Mouse (Mus musculus): ENCODE results near the gene Gm11639.

DNA sequence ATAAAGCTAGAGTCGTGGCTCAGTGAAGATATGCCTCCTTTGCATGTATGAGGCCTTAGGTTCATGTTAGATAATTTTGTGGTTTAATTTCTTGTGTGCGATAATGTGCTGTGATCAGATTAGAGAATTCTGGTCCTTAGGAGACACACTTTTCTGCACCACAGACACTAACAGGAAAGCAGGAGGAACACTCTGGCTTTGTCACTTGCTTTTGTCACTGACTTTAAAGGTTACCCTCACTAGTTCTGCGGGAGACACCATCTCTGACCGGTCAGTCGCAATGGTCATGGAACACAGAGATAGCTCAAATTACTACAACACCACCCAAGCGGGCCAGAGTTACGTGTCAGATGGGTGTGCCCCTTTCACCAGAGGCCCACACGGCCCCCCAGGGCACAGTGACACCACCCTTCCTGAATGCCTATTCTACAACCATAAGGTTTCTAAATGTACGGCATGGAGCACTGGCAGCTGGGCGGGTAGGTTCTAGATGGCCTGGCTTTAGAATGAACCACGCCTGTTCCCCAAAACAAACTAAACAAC is 466.9 kb downstream of the Gm11639 start:
- TF ChIP-seq EP300 (IDR thresholded peaks at IDR 0.05; ENCODE audit: insufficient read depth, low read depth, low read length), result no peak
- TF ChIP-seq POLR2A (IDR thresholded peaks at IDR 0.05; ENCODE audit: insufficient read depth, low read depth, low read length), result no peak
